Mouse (Mus musculus) stomach, embryonic 14.5 days (tissue): ENCODE measurements around the gene Ptpn13. TPM values are rescaled to one million over a fixed set of nuclear protein-coding genes. Genes with fewer than 3 reads are reported as not detected.

Experiments used
- ATAC-seq: fragments of 200-750 bp; cut with Nextera tagmentation; 2 replicates; pipeline ENCODE4 v1.8.0; 2017; ENCODE audit warnings: low read depth, moderate TSS enrichment; ENCODE audit not compliant: insufficient number of reproducible peaks, insufficient read depth, low FRiP score
- H3K27ac ChIP-seq: fragments of 300-500 bp; sonication (generic); 2 replicates; pipeline ENCODE4 v1.5.1; 2014; ENCODE audit warnings: mild to moderate bottlenecking, low read length, moderate library complexity, mixed read lengths
- H3K27me3 ChIP-seq: fragments of 300-500 bp; sonication (generic); 2 replicates; pipeline ENCODE4 v1.6.1; 2014; ENCODE audit warnings: low read length, control low read depth, mixed read lengths; ENCODE audit not compliant: control insufficient read depth, insufficient read depth
- H3K36me3 ChIP-seq: fragments of 300-500 bp; sonication (generic); 2 replicates; pipeline ENCODE4 v1.6.1; 2014; ENCODE audit warnings: mild to moderate bottlenecking, control low read depth, low read length, moderate library complexity, mixed read lengths; ENCODE audit not compliant: control insufficient read depth, insufficient read depth
- H3K4me1 ChIP-seq: fragments of 300-500 bp; sonication (generic); 2 replicates; pipeline ENCODE4 v1.6.1; 2014; ENCODE audit warnings: low read length, control low read depth, mixed read lengths; ENCODE audit not compliant: control insufficient read depth, insufficient read depth
- H3K4me2 ChIP-seq: fragments of 300-500 bp; sonication (generic); replicated peaks from 2 replicates; pipeline ENCODE4 v1.6.1; 2014; ENCODE audit warnings: low read depth, low read length, control low read depth
- H3K4me3 ChIP-seq: fragments of 300-500 bp; sonication (generic); 2 replicates; pipeline ENCODE4 v1.5.1; 2014; ENCODE audit warnings: low read depth, low read length, control low read depth
- H3K9ac ChIP-seq: fragments of 300-500 bp; sonication (generic); replicated peaks from 2 replicates; pipeline ENCODE4 v1.6.1; 2014; ENCODE audit warnings: low read depth, mild to moderate bottlenecking, control low read depth, low read length, moderate library complexity, mixed read lengths
- H3K9me3 ChIP-seq: fragments of 300-500 bp; sonication (generic); 2 replicates; pipeline ENCODE4 v1.6.1; 2016; ENCODE audit warnings: low read depth, low read length, control low read depth; ENCODE audit not compliant: control insufficient read depth
- WGBS: fragments of 180-500 bp; shearing (Covaris S2); extraction: QIAGEN DNeasy Blood & Tissue Kit; methylation state at CpG from one replicate; pipeline ENCODE4 v1.1.7; 2014; 5-methylcytosine and 5-hydroxymethylcytosine counted together
- polyA plus RNA-seq: library from polyadenylated mRNA; unstranded; fragments of >200 nt; fragmentation: Nextera tagmentation; extraction: Ambion mirVana; gene quantifications from 2 replicates; pipeline ENCODE4 v1.2.1, GENCODE M21; 2014

The Ptpn13 gene
- polyA plus RNA-seq, 1 experiment from 2014 or later, result 28.5 TPM

GRCm38 (mm10) chr5:103617191-103617590 lies 192.2 kb downstream of the Ptpn13 start:
- 72% methylated on average over 9 of the region's 9 CpGs for WGBS
- ATAC-seq, result no peak
- H3K9ac ChIP-seq, result no peak overlapping the region
- H3K4me3 ChIP-seq, result no peak overlapping the region
- H3K4me1 ChIP-seq, result peaks cover 6% of the 10 kb centered on the region; the same call in 1 of the 2 replicates
- no peaks in the 10 kb centered on the region for H3K27me3 ChIP-seq
- H3K27ac ChIP-seq, result no peak overlapping the region
- H3K4me2 ChIP-seq, result no peak overlapping the region
- H3K9me3 ChIP-seq, result no peaks in the 10 kb centered on the region
- no peaks in the 10 kb centered on the region for H3K36me3 ChIP-seq

DNA sequence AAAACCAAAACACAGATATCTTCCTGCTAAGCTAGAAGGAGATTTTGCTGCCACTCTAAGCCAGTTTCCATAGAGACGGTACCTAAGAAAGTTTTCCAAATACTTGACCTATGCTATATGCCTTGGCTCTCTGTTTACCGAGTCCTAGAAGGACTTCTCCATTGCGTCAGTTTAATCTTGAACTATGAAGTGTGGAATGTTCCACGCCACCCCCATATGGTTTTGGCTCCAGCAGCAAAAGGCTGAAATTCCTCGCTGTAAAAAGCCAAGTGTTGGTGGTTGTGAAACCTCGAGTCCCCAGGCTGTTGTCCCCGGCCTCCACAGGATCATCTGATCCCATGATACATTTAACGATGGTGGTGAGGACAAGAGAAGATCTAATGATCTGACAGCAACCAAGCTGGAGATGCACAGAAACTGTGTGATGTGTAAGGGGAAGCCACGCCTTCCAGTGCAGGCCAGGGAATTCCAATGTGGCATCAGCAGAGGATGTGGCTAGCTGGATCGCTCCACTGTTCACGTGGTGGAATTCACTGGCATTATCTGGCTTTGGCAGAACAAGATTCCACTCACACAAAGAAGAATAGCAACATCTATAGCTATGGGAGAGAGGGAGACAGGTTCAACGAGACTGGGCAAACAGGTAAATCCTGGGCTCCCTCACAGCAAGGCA lies 195.4 kb downstream of the Ptpn13 start:
- Histone ChIP-seq H3K36me3 (no peaks in the 10 kb centered on the region), H3K27me3 (no peaks in the 10 kb centered on the region), H3K4me1 (peaks cover 6% of the 10 kb centered on the region; the same call in 1 of the 2 replicates), H3K9me3 (no peaks in the 10 kb centered on the region), H3K9ac (no peak overlapping the region), H3K27ac (peak overlapping the region; percentile 44; the same call in 1 of the 2 replicates), H3K4me2 (no peak overlapping the region), H3K4me3 (no peak overlapping the region)
- WGBS, result 52% methylated on average over 12 of the region's 12 CpGs
- ATAC-seq, result no peak

- no peak overlapping the region for H3K9ac ChIP-seq
- peaks cover 6% of the 10 kb centered on the region; the same call in 1 of the 2 replicates for H3K4me1 ChIP-seq
- 72% methylated on average over 5 of the region's 5 CpGs for WGBS
- H3K4me3 ChIP-seq, result no peak overlapping the region
- H3K27me3 ChIP-seq, result no peaks in the 10 kb centered on the region
- no peak overlapping the region for H3K4me2 ChIP-seq
- H3K9me3 ChIP-seq, result no peaks in the 10 kb centered on the region
- no peak for ATAC-seq
- H3K27ac ChIP-seq, result no peak overlapping the region
- H3K36me3 ChIP-seq, result no peaks in the 10 kb centered on the region
These were observed 197.3 kb downstream of the Ptpn13 start for GRCm38 (mm10) chr5:103622321-103622720.

GRCm38 (mm10) chr5:103624831-103625230 lies 199.8 kb downstream of the Ptpn13 start:
- H3K4me1 ChIP-seq, result peaks cover 8% of the 10 kb centered on the region
- ATAC-seq, result no peak
- H3K36me3 ChIP-seq, result no peaks in the 10 kb centered on the region
- no peaks in the 10 kb centered on the region for H3K9me3 ChIP-seq
- no peak overlapping the region for H3K27ac ChIP-seq
- H3K4me3 ChIP-seq, result no peak overlapping the region
- no peak overlapping the region for H3K4me2 ChIP-seq
- H3K27me3 ChIP-seq, result no peaks in the 10 kb centered on the region
- no peak overlapping the region for H3K9ac ChIP-seq
- WGBS, result 87% methylated on average over 5 of the region's 5 CpGs

GRCm38 (mm10) chr5:103628499-103628898 lies 203.5 kb downstream of the Ptpn13 start:
- WGBS, result 75% methylated on average over 6 of the region's 6 CpGs
- H3K27ac ChIP-seq, result no peak overlapping the region
- H3K9me3 ChIP-seq, result no peaks in the 10 kb centered on the region
- H3K27me3 ChIP-seq, result no peaks in the 10 kb centered on the region
- no peak for ATAC-seq
- no peak overlapping the region for H3K9ac ChIP-seq
- no peak overlapping the region for H3K4me3 ChIP-seq
- no peaks in the 10 kb centered on the region for H3K36me3 ChIP-seq
- peaks cover 7% of the 10 kb centered on the region for H3K4me1 ChIP-seq
- no peak overlapping the region for H3K4me2 ChIP-seq

- H3K4me3 ChIP-seq, result no peak within 1 kb of the TSS
- no peak within 1 kb of the TSS for H3K4me2 ChIP-seq
- no peaks in the 10 kb centered on the region for H3K9me3 ChIP-seq
- H3K9ac ChIP-seq, result no peak within 1 kb of the TSS
- H3K4me1 ChIP-seq, result peaks cover 7% of the 10 kb centered on the region
- H3K36me3 ChIP-seq, result no peaks in the 10 kb centered on the region
- no peaks in the 10 kb centered on the region for H3K27me3 ChIP-seq
- 47% methylated on average over 17 of the region's 17 CpGs for WGBS
- peak within 1 kb of the TSS; percentile 58; the same call in 1 of the 2 replicates for H3K27ac ChIP-seq
- peak; percentile 80; the same call in 1 of the 2 replicates for ATAC-seq
These were observed 204.2 kb downstream of the Ptpn13 start, which contains the start of gene Slc10a6 for GRCm38 (mm10) chr5:103629111-103629764. Slc10a6 (minus strand) TSS chr5:103629403.

GRCm38 (mm10) chr5:103629854-103630580 lies 205.0 kb downstream of the Ptpn13 start:
- Histone ChIP-seq H3K4me2 (no peak overlapping the region), H3K36me3 (no peaks in the 10 kb centered on the region), H3K4me1 (peaks cover 7% of the 10 kb centered on the region), H3K4me3 (no peak overlapping the region), H3K27ac (peak overlapping the region; percentile 23; the same call in 1 of the 2 replicates), H3K27me3 (no peaks in the 10 kb centered on the region), H3K9me3 (no peaks in the 10 kb centered on the region), H3K9ac (no peak overlapping the region)
- ATAC-seq, result no peak
- WGBS, result 65% methylated on average over 9 of the region's 9 CpGs

DNA sequence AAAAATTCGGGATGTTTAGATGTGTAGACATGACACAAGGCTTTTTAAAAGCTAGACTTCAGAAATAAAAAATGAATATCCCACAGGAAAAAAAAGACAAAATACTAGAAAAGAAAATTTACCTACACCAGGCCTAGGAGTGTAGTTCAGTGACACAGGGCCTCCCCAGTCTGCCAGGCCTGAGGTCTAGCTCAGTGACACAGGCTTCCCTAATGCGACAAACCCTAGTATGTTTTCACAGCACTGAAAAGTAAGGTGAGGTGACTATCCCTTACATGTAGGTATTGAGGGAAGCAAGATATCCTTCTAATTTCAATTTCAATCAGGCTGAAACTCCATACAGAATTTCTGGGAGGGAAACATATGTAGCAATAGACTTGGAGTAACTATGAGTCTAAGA lies 212.2 kb downstream of the Ptpn13 start:
- Histone ChIP-seq H3K36me3 (no peaks in the 10 kb centered on the region), H3K4me1 (no peaks in the 10 kb centered on the region), H3K9me3 (no peaks in the 10 kb centered on the region), H3K4me3 (no peak overlapping the region), H3K9ac (no peak overlapping the region), H3K4me2 (no peak overlapping the region), H3K27ac (no peak overlapping the region), H3K27me3 (no peaks in the 10 kb centered on the region)
- ATAC-seq, result no peak
- 82% methylated on average over 2 of the region's 2 CpGs for WGBS
